Mouse (Mus musculus) mesoderm, embryonic 11.5 days (tissue): ENCODE results near the gene Rab5b.

Experiments used
- DNase-seq: peaks from one replicate; pipeline ENCODE4 v3.0.0-alpha.2; 2012; ENCODE audit warnings: low read depth, low spot score

Rab5b gene

DNA sequence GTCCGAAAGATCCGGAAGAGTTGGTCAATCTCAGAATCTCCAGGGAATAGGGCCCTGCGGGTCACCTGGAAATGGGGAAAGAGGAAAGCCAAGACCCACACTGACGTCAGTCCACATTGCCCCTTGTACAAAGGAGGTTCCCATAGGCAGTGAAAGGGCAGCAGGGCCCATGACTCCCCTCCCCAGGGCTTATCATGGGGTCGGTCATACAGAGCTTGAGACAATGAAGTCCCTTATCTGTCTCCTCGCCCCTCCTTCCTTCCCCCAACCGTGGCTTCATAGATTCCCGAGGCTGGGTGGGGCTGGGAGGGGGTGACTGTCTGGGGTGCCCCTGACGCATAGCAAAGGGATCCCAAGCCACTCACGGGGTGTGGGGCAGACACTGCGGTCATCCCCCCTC is 3.5 kb upstream of the Rab5b start:
- DNase-seq: no peak

DNA sequence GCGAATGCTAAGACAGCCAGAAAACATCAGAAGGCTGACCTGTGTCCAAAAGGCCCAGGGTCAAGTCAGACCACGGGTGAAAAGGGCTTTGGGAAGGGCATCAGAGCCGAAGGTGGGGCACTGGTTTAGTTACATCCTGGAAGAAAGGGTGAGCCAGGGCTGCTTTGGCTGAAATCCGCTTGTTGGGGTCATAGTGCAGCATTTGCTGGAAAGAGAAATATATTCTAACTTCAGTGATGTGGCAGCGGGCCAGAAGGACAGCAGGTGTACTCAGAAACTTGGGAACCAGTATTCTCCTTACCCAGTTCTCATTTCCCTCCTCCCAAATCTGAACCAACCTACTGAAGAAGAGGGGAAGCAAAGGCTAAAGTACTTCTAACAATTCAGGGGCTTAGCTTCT is 2.9 kb upstream of the Rab5b start:
- DNase-seq: no peak

DNA sequence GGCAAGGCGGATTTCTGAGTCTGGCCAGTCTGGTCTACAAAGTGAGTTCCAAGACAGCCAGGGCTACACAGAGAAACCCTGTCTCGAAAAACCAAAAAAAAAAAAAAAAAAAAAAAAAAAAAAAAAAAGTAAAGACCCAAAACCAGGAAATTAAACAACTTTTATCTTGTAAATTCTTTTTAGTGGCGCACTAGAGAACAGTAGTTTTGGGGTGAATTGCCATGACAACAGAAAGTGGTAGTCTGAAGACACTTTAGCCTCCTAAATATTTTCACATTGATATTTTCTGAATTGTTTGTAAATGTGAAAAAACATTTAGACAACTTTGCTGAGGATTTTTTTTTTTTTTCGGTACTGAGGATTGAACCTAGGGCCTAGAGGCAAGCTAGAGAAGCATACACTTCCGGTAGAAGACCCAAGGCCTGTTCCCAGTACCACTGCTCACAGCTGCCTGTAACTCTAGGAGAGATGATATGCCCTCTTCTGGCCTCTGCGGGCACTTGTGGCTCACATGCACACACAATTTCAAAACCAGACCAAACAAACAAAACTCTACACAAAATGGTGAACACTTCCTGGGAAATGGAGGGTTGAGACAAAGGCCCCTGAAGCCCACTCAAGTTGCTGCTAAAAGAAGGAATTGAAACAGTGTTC is 1.1 kb upstream of the Rab5b start:
- DNase-seq: no peak

DNA sequence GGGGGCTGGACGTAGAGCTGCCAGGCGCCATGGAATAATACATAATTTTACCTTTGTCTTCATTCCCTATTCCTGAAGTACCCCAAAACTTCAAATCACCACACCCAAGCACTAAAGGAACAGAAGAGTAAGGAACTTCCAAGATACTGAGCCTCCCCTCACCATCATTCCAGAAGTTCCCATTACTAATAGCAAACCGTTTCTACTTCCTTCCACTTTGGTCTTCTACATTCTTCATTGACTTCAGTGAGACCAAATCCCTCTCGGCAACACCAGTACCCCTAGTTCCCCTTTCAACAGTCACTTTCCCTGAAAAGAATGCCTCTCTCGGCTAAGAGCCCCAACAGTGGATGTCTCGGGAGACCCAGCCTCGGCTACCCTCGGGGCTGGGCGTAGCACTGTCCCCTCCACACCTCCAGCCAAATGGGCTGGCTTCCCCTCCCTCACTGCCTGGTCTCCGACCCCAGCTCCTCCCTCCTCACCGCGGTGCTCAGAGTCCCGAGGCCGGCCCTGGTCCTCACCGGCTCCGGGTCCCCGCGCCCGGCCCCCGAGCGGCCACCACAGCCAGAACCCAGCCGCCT is 563 bp downstream of the Rab5b start:
- DNase-seq: no peak

DNA sequence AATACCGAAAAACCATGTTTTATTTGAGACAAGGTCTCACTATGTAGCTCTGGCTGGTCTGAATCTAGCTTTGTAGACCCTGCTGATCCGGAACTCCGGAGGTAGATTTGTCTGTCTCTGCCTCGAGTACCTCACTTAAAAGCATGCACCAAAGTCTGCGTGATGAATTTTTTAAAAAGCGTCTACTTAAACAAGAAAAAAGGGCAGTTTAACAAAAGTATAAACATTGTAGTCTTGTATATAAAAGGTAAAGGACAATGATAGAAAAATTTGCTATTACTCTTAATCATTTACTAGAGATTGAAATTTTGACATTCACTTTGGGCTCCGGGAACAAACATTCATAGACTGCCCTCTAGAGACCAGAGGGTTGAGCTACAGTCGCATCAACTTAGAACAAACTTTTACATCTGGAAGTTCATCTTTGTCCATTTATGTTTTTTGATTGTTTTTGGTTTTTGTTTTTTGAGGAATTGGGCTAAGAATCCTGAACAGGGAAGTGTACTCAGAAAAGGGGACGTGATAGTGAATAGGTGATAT is 21.5 kb downstream of the Rab5b start:
- DNase-seq: peak; percentile 35

DNA sequence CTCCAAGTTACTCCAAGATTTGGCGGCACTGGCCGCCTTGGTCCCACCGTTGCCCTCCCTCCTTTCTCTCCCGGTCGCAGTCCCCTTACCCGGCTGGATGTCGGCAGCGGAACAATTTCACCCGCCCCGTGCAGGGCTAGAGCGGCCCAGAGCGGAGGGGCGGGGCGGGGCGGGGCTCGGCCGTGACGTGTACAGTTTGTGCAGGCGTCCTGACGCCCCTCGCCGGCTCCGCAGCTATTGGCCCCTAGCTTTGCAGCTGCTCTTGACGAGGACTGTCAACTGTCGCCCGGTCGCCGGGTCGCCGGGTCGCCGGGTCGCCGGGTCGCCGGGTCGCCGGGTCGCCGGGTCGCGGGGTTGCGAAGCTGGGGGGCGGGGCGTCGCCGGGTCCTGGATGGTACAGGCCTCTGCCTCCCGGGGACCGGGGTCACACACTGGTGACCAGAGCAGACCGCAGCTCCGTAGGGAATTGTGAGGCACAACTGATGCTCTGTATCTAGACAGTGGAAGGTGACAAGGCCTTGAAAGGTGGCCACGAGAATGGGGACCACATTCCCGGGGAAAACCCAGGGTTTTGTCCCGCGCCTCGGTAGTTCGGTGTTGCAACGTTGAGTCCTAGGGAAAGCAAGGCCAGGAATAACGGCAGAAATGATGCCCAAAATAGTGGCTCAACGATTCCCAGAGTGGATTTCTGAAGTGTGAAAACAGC is 22.1 kb downstream of the Rab5b start, which contains the start of gene Suox:
Gene Suox (minus strand): TSS at position 311 of the 706 bp plus-strand sequence.
- DNase-seq: peak; percentile 83

DNA sequence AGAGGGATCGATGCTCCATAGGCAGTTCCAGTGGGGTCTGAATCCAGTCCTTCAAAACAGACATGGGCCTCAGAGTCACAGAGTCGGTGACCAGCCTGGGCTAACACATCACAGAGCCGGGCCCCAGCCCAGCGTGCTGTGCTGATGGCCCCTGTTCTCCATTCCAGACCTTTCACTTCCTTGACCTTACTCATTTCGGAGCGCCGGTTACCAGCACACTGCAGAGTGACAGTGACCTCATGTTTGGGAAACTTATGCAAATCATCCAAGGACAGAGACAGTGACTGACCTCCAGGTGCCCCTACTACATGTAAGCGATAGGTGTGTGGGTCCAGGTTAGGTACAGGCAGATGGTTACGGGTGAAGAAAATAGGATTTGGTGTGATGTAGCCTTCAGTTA is 24.9 kb downstream of the Rab5b start:
- DNase-seq: no peak

DNA sequence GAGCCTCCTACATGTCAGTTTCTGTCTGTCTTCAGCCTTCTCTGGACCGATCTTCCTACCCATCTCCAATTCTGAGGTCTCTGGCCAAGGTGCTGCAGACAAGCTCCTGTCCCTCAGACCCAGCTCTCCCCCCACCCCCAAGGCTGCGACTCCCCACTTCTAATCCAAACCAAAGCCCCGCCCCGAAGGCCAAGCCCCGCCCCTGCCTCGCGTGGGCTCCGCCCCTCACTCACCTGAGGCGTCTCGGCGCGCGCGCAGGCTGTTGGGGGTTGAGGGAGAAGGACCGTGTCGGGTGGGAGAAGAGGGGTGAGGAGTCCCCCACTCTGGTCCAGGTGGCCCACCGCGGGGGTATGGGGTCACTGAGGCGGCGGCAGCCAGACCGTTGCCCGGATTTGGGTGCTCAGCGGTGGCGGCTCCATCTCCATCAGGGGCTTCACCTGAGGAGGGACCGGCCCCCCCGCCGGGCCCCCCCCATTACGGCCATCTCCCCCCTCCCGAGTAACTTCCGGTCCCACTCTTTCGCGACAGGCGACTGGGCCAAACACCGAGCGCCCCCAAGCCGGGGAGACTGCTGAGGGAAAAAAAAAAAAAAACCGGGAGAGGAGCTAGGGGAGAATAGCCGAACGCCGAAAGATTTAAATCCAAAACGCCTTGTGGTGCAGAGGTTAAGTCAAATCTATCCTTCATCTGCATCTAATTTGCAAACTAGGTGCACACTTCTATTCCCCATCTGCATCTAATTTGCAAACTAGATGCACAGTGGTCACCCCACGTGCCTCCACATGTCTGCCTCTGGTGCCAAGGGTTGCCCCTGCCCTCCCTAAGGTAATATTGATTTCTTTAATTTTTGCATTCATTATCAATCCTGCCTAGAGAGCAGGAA is 27.0 kb downstream of the Rab5b start:
- peak; percentile 39 for DNase-seq

DNA sequence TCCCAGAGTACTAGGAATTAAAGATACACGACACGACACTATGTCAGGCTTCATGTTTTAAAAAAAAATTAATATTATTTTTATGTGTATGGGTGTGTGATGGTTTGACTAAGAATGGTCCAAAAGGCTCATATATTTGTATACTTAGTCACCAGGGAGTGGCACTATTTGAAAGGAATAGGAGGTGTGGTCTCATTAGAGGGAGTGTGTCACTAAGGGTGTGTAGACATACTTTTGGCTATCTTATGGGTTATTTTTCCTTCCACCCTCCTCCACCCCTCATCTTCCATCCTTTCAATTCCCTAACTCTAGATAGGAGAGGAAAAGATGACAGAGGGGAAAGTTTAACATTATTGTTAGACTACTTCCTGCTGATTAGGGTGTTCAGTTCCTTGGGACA is 30.3 kb downstream of the Rab5b start:
- DNase-seq: no peak

DNA sequence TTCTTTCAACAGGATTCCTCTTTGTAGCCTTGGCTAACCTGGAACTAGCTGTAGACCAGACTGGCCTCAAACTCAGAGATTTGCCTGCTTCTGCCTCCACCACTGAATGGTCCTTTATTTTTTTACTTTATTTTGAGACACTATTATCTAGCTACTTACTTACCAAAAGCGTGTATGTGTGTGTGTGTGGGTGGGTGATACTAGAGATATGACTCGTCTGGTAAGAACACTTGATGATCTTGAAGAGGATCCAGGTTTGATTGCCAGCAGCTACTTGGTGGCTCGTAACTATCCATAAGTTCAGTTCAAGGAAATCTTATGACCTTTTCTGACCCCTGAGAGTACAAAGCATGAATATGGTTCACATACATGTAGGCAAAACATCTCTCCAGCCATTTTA is 30.8 kb downstream of the Rab5b start:
- DNase-seq: no peak

DNA sequence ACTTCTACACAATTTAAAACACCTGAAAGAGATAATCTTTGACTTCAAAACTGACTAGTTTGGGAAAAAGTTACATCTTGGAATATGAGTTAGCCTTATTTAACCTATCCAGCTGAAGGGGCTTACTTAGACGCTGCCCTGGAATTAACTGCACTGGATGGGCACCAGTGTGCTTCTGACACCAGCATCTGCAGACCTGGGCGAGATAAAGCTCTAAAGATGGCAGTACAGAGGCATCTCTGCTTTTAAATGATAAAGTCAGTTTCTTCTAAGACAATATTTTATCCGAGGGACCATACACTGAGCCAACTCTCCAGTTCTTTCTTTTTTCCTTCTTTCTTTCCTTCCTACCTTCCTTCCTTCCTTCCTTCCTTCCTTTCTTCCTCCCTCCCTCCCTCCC is 31.3 kb downstream of the Rab5b start:
- no peak for DNase-seq

DNA sequence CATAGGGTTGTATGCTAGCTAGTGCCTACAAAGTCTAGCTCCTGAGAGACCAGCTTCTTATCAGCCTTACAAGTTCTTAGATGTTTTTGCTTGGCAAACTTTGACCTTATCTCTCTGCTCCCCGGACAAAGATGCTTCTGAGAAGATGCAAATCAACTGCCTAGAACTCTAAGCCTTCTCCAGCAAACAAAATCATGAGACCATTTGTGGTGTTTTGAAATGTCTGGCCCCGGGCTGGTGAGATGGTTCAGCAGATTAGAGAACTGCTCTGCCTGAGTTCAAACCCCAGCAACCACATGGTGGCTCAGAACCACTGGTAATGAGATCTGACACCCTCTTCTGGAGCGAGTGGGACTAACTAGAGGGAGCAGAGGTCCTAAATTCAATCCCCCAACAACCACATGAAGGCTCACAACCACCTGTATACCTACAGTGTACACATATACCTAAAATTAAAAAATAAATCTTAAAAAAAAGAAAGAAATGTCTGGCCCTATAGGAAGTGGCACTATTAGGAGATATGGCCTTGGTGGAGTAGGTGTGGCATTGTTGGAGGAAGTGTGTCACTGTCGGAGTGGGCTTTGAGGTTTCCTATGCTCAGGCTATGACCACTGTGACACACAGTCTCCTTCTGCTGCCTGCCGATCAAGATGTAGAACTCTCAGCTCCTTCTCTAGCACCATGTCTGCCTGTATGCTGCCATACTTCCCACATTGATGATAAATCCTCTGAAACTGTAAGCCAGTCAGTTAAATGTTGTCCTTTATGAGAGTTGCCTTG is 32.4 kb downstream of the Rab5b start:
- no peak for DNase-seq

DNA sequence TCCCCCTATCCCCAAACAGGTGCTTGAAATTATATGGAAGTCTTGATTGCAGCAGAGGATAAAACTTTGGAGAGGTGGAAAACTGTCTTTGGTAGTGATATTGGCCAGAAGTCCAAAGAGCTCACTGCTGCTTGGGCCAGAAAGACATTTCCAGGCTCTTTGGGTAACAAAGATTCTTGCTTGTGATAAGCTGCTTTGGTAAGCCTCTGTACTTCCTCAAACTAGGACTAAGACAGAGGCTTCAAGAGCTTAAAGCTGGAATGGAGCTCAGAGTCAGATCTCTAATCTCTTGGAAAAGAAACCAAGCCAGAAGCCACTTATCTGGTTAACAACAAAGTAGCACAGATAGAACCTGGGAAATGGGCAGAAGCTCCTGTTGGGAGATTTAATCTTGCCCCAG is 33.6 kb downstream of the Rab5b start:
- no peak for DNase-seq

DNA sequence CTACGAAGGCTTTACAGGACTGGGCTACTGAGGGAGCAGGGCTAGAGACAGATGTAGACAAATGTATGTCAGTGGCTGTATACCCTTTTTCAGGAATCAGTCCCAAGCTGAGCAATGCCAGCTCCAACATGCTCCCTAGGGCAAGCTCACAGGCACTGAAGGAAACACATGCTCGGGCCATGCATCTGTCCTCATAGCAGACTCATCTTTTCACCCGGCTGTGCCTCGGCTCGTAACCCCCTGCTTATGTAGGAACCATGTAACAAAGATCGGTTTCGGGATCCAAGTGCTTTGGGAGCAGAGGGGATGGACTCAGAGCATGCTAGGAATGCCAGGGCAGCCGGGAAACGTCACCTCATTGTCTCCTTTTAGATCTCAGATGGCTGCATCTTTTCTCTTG is 36.6 kb downstream of the Rab5b start:
- DNase-seq: no peak

DNA sequence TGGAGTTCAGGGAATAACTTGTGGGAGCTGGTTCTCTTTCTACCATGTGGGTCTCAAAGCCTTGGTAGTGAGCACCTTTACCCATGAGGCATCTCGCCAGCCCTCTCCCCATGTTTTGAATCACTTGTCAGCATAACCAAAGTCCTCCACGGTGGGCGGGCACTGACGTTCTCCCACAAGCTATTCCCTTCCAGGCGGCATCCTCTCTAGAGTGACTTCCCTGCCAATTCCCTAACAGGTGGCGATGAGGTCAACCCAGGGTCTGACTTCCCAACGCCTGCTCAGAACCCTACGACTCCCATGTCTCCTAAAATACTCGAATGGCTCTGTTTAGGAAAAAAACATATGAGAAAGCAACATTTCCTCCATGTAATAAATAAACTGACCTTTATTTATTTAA is 38.2 kb downstream of the Rab5b start:
- no peak for DNase-seq

DNA sequence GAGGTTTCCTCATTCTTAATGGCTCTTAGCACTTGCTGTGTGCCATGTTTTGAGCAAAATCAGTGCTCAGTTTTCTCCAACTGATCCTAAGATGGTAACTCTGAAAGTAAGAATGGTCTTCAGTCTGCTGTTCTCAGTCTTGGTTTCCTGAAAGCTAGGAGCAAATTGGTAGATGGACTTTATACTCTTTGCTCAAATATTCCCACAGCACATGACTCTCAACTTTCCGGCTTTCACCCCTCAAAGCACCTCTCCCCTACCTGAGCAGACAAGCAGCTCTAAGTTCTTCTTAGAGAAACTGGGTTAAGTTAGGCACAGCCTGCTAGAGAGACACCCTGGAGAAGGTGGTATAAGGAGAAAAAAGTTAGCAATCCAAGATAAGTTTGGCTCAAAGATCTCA is 39.3 kb downstream of the Rab5b start:
- DNase-seq: no peak

DNA sequence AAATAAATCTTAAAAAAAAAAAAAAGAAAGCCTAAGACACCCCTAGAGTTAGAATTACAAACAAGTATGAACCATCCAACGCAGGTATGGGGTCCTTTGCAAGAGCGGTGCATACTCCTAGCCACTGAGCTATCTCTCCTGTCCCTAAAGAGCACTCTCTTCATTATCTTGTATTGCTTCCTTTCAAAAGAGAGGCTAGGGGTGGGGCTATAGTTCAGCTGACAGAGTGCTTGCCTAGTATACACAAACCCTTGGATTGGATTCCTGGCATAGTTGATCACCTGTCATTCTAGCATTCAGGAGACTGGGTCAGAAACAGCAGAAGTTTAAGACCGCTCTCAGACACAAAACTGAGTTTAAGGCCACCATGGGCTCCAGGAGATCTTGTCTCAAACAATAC is 40.8 kb downstream of the Rab5b start:
- no peak for DNase-seq

DNA sequence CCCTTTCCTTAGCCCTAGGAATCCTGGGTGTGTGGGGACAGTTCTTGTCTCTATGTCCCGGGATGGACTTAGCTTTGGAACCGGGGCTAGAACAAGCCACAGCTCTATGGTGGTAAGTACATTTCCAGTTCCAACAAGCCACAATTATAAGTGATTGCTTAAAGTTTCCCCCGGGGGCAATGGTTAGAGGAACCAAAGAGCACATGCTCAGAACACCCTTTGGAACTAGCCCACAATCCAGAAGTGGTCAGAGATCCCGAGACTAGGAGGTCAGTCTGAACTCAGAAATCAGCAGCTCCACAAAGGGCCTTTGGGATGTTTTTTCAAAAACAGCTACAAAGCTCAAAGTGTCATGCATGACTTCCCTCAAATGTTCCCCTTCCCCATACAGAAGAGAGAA is 42.2 kb downstream of the Rab5b start:
- DNase-seq: no peak

DNA sequence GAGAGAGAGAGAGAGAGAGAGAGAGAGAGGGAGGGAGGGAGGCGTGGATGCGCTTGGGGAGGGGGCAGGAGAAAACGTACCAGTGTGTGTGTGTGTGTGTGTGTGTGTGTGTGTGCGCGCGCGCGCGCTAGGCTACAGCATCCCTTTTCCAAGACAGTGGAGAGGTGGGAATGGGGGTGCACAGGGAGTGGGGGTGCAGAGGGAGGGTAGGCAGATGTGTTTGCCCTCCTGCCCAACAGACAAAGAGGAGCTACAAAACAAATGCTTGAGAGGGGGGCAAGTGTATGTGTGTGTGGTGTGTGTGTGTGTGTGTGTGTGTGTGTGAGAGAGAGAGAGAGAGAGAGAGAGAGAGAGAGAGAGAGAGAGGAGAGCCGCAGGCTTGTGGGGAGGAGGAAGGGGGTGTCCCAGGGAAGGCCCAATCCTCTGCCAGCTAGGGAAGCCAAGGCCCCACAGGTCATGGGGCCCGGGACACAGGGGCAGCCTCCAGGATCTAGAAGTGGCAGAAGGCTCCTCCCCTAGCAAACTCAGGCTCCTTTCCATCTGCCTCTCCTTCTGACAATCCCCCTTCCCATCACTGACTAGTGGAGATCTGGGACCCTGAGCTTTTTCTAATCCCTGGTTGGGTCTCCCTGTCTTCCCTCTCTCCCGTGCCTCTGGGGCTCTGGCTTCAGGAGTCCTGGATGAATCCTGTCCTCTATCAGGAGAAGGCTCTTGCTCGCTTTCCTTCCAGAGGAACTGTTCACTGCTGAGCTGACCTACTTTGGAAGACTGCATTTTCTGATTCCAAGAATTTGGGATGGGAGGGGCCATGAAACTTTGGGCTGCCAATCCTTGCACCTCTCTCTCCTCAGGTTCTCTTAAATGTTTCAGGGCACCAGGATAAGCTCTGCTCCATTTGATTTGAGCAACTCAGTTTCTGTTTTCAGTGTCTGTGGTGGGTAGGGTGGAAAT is 49.6 kb downstream of the Rab5b start:
- DNase-seq: peak; percentile 60
